Mouse (Mus musculus): Measurements from ENCODE around the gene Mon1a. TPM values are rescaled to one million over a fixed set of nuclear protein-coding genes. Genes with fewer than 3 reads are reported as not detected.

The Mon1a gene
- polyA plus RNA-seq, 1 experiment from 2014 or later = 3.9 TPM

DNA sequence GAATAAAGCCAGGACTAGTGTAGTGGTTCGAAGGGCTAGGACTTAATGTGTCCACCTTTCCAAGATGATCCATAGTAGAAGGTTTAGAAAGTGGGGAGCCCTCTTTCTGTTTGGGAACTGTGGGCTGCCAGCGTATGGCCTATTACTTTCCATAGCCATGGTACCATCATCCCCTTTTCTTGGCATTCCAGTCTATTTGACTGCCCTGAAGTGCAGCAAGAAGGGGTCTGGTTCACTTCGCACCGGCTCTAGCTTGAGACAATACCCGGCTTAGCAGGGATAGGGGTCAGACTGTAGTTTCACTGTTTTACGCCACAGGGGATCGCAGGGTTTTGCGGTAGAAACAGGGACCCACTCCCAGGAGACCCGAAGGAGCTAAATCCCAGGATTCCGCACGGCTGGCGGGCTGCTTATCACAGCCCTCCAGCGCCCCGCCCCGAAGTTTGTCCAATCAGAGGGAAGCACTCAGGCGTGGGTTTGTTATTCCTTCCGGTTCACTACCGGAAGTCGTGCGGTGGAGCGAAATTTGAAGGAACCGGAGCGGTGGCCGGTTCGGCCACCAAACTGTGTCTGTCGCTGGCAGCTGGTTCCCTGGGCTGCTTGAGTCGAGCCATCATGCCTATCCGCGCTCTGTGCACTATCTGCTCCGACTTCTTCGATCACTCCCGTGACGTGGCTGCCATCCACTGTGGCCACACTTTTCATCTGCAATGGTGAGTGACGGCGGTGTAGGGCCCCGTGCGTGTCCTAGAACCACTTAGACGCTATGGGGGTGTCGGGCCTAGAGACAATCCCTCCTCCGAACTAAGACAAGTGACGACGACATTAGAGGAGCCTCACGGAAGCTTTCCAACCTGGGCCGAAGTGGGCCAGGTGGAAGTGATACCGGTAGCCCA, 62.8 kb downstream of the Mon1a start:
- peaks cover 4% of the 10 kb centered on the region; the same call in 1 of the 2 replicates for H3K27me3 ChIP-seq
- H3K36me3 ChIP-seq (replicated peaks) = no peaks in the 10 kb centered on the region
- peak overlapping the region; percentile 74 for H3K27ac ChIP-seq (replicated peaks)
- peaks cover 31% of the 10 kb centered on the region for H3K4me1 ChIP-seq (replicated peaks)
- peak; percentile 87 for ATAC-seq (ENCODE audit: insufficient read depth)
- WGBS (ENCODE audit: insufficient replicate concordance) = 11% methylated on average over 45 of the region's 45 CpGs
- H3K9me3 ChIP-seq (replicated peaks) = no peaks in the 10 kb centered on the region
- H3K9ac ChIP-seq = peak overlapping the region; percentile 71
- peak overlapping the region; percentile 86 for H3K4me2 ChIP-seq
- H3K4me3 ChIP-seq (replicated peaks) = peak overlapping the region; percentile 88

Other genes starting within 250 kb of the Mon1a start
- 35.0 and 50.9 TPM in 2 replicates for gene Slc38a3, start 218.6 kb upstream of the Mon1a start, polyA plus RNA-seq (2015; fragmentation: Nextera tagmentation; extraction: Ambion mirVana)
- 1.2 and 1.3 TPM in 2 replicates for gene Gnat1, start 208.4 kb upstream of the Mon1a start, polyA plus RNA-seq (2015; fragmentation: Nextera tagmentation; extraction: Ambion mirVana)
- 0.76 and 0.92 TPM in 2 replicates for gene Sema3f, start 177.7 kb upstream of the Mon1a start, polyA plus RNA-seq (2015; fragmentation: Nextera tagmentation; extraction: Ambion mirVana)
- 63.8 and 72.0 TPM in 2 replicates for gene Rbm5, start 117.2 kb upstream of the Mon1a start, polyA plus RNA-seq (2015; fragmentation: Nextera tagmentation; extraction: Ambion mirVana)
- gene Rbm6, start 14.9 kb upstream of the Mon1a start, polyA plus RNA-seq (2015; fragmentation: Nextera tagmentation; extraction: Ambion mirVana) = 26.1 and 27.7 TPM in 2 replicates
- gene Mst1r, start 18.7 kb downstream of the Mon1a start, polyA plus RNA-seq (2015; fragmentation: Nextera tagmentation; extraction: Ambion mirVana) = 0.85 and 1.4 TPM in 2 replicates
- not detected in 2 replicates for gene Actl11, start 40.3 kb downstream of the Mon1a start, polyA plus RNA-seq (2015; fragmentation: Nextera tagmentation; extraction: Ambion mirVana)
- 0.08 and 0.09 TPM in 2 replicates for gene Camkv, start 47.5 kb downstream of the Mon1a start, polyA plus RNA-seq (2015; fragmentation: Nextera tagmentation; extraction: Ambion mirVana)
- 12.6 and 14.6 TPM in 2 replicates for gene Traip, start 62.0 kb downstream of the Mon1a start, polyA plus RNA-seq (2015; fragmentation: Nextera tagmentation; extraction: Ambion mirVana)
- 55.7 and 60.1 TPM in 2 replicates for gene Uba7, start 87.4 kb downstream of the Mon1a start, polyA plus RNA-seq (2015; fragmentation: Nextera tagmentation; extraction: Ambion mirVana)
- gene Gm20661, start 94.9 kb downstream of the Mon1a start, polyA plus RNA-seq (2015; fragmentation: Nextera tagmentation; extraction: Ambion mirVana) = 0.54 and 0.66 TPM in 2 replicates
- gene Inka1, start 97.7 kb downstream of the Mon1a start, polyA plus RNA-seq (2015; fragmentation: Nextera tagmentation; extraction: Ambion mirVana) = 50.5 and 50.8 TPM in 2 replicates
- 1.1 and 1.5 TPM in 2 replicates for gene Cdhr4, start 104.3 kb downstream of the Mon1a start, polyA plus RNA-seq (2015; fragmentation: Nextera tagmentation; extraction: Ambion mirVana)
- gene Gm20662, start 108.2 kb downstream of the Mon1a start, polyA plus RNA-seq (2015; fragmentation: Nextera tagmentation; extraction: Ambion mirVana) = not detected in 2 replicates
- 35.3 and 45.1 TPM in 2 replicates for gene Ip6k1, start 114.3 kb downstream of the Mon1a start, polyA plus RNA-seq (2015; fragmentation: Nextera tagmentation; extraction: Ambion mirVana)
- 15.3 and 16.3 TPM in 2 replicates for gene Gmppb, start 161.1 kb downstream of the Mon1a start, polyA plus RNA-seq (2015; fragmentation: Nextera tagmentation; extraction: Ambion mirVana)
- gene Amigo3, start 165.0 kb downstream of the Mon1a start, polyA plus RNA-seq (2015; fragmentation: Nextera tagmentation; extraction: Ambion mirVana) = 1.5 and 1.8 TPM in 2 replicates
- 41.1 and 51.2 TPM in 2 replicates for gene Mst1, start 192.3 kb downstream of the Mon1a start, polyA plus RNA-seq (2015; fragmentation: Nextera tagmentation; extraction: Ambion mirVana)
- gene Rnf123, start 195.2 kb downstream of the Mon1a start, polyA plus RNA-seq (2015; fragmentation: Nextera tagmentation; extraction: Ambion mirVana) = 100 and 123 TPM in 2 replicates
- gene Apeh, start 206.5 kb downstream of the Mon1a start, polyA plus RNA-seq (2015; fragmentation: Nextera tagmentation; extraction: Ambion mirVana) = 194 and 242 TPM in 2 replicates